Mouse (Mus musculus) frontal cortex, adult (tissue): ENCODE measurements around the gene Trip11.
A peak's percentile ranks its signal among the peaks of the same experiment; 100 is the strongest.
"Not testable (repeated sequence)": the region's sequence is repeated elsewhere in the genome, so short reads cannot be mapped to it uniquely, and the experiment has no call there.

Source experiments
- ATAC-seq: cut with Nextera tagmentation; 2 replicates; pipeline ENCODE4 v1.9.2; 2017; ENCODE audit warnings: mild to moderate bottlenecking, moderate library complexity, mixed read lengths; ENCODE audit not compliant: low TSS enrichment

Gene Trip11

DNA sequence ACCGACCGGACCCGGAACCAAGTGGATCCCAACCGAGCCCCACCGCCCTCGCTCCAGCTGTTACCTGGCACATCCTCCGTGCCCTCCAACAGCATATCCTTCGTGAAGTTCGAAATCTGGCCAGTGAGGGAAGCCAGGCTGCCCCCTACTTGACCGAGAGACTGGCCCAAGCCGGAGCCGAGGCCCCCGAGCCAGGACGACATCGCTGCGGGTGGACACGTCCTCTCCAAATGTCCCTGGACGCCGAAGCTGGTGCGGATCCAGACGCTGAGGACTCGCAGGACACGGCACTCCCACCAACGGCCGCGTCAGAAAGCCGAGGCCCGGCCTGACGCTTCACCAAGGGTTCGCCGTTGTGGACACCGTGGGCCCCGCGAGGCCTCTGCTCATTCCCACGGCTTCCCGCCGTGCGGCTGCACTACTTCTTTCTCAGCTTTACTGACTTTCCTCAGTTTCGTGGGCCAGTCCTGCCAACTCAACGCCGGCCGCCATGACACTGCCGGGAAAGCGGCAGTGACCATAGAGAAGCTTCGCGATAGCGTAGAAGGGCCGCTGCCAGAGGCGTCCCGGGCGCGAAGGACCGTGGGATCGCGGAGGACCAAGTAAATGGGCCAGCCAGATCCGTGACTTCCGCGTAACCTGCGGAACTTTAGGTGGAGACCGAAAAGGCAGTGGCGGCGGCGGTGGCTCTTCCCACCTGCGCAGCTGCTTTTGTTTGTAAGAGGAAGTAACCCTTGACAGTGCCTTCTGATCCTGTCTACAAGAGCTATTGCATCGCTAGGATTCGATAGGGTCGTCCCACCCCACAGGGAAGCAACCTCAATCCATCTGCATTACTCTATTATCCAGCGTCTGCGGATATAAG, at the start of gene Trip11:
TSS of gene Trip11 (minus strand) at position 642 of the 865 bp plus-strand sequence.
- ATAC-seq, result peak; percentile 95

- ATAC-seq, result not testable (repeated sequence)
These were observed 46.1 kb upstream of the Trip11 start for GRCm38 (mm10) chr12:101958960-101959780.

GRCm38 (mm10) chr12:101958556-101958955, 45.5 kb upstream of the Trip11 start:
- no peak for ATAC-seq

- ATAC-seq, result peak; percentile 94
These were observed 45.0 kb upstream of the Trip11 start, which contains the start of gene Atxn3 for GRCm38 (mm10) chr12:101957942-101958544. Atxn3 (minus strand) TSS chr12:101958246.

DNA sequence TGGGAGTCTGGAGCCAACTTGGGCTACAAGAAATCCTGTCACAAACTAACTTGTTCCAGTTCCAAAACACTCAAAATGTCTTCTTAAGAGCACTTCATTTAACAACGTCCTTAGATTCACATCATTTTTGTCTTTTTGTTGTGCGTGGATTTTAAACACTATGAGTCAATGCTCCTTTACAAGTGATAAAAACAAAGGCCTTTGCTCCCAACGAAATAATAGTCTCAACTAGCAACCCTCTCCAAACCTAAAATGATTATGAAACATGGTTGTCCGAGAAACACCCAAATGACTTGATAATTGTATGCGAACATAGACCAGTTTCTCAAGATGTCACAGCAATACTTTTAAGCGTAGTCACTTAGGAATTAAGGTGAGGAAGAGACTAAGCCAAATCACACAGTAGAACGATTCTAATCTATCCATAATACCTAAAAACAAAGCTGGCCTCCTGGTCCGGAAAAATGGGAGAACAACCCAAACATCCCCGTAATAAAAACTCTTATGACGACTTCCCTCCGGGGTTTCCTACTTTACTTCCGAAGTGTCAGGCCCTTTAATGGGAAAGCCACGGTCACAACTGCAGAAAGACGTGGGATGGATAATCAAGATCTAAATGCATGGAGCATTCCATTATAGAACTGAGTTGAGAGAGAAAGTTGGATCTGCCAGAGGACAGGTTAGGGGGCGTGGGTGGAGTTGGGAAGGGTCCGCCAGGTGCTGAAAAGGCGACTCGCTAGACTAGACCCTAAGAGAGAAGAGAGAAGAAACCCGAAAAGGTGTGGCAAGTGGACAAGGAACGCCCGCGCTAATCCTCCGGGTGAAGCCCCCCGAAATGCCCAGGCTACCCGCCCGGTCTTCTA, 44.2 kb upstream of the Trip11 start:
- peak; percentile 38; the same call in 1 of the 2 replicates for ATAC-seq

GRCm38 (mm10) chr12:101955821-101956220, 42.8 kb upstream of the Trip11 start:
- ATAC-seq, result not testable (repeated sequence)

DNA sequence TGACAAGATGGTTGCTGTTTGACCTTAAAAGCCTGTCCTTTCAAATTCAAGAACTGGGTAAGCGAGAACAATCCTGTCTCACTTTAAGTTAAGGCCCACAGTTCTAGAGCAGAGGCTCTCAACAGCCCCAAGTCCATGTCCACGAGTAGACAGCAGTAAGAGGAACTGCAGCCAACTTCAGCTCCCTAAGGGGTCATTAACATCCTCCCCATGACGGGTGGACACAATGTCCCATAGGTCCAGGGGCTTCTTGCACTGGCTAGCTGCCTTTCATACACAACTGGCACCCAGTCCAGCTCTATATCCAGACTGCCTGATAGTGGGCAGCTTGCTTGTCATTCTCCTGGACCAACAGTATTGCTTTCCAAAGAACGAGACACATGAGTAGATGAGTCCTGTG, 35.7 kb upstream of the Trip11 start:
- no peak for ATAC-seq

DNA sequence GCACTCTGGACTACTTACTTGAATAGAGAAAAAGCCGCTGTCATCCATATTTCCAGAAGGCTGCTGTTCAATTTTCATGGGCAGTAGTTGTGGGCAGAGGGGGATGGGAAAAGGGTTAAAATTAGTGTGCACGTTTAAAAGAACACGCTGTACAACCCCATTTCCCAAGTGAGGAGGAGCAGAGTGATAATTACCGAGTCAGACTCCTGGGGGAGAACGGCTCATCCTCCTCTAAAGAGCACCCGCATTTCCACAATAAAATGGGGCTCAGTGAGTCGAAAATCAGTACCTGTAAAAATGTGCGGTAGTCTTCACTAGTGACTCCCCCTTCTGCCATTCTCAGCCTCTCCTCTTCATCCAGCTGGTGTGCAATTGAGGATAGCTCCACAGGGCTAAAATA, 34.9 kb upstream of the Trip11 start:
- ATAC-seq, result peak; percentile 83

DNA sequence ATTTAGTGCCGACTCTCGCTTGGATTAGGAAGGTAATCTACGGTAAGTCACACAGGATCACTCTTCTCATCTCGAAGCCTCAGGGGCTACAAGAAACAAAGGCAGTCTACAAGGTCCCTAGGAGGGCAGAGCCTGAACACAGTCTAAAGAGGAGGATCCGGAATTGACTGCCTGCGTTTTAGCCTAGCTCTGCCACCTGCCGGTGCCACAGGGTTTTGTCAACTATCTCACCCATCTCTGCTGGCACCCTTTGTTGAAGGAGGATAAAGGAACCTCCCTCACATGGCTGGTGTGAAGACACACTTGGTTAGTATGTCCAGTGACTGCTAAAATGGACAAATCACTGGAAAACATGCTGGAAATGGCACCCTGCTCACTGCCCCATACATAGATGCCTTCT, 24.5 kb upstream of the Trip11 start:
- peak; percentile 31; the same call in 1 of the 2 replicates for ATAC-seq

GRCm38 (mm10) chr12:101935223-101935622, 22.2 kb upstream of the Trip11 start:
- peak; percentile 85 for ATAC-seq

GRCm38 (mm10) chr12:101928423-101928822, 15.4 kb upstream of the Trip11 start:
- peak; percentile 52; the same call in 1 of the 2 replicates for ATAC-seq

DNA sequence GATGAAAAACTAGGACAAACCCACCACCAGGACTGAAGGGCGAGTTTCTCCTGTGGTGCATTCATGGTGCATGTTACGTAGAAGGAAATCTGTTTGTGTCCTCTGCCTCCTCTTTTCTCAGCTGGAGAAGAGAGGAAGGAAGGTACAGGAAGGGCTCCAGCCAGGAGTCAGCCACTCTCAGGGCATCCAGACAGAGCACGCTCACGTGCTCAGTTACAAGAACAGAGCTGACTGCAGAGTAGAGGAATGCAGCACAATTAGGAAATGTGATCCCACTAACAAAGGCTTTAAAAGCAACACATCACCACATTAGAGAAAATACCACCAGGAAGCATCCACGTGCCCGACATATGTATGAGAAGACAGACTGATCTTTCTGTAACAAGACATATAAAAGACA, 9.2 kb upstream of the Trip11 start:
- no peak for ATAC-seq

- ATAC-seq, result no peak
These were observed 6.8 kb upstream of the Trip11 start for GRCm38 (mm10) chr12:101919847-101920246.

GRCm38 (mm10) chr12:101917165-101917564, 4.1 kb upstream of the Trip11 start:
- no peak for ATAC-seq

- no peak for ATAC-seq
These were observed 1.7 kb downstream of the Trip11 start for GRCm38 (mm10) chr12:101911346-101911745.

DNA sequence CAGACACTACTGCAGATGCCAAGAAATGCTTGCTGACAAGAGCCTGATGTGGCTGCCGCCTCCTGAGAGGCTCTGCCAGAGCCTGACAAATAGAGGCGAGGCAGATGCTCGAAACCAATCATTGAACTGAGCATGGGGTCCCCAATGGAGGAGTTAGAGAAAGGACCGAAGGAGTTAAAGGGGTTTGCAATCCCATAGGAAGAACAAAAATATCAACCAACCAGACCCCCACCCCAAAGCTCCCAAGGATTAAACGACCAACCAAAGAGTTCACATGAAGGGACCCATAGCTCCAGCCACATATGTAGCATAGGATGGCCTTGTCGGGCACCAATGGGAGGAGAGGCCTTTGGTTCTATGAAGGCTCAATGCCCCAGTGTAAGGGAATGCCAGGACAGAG, 2.7 kb downstream of the Trip11 start:
- no peak for ATAC-seq

GRCm38 (mm10) chr12:101905817-101906216, 7.2 kb downstream of the Trip11 start:
- ATAC-seq, result no peak

DNA sequence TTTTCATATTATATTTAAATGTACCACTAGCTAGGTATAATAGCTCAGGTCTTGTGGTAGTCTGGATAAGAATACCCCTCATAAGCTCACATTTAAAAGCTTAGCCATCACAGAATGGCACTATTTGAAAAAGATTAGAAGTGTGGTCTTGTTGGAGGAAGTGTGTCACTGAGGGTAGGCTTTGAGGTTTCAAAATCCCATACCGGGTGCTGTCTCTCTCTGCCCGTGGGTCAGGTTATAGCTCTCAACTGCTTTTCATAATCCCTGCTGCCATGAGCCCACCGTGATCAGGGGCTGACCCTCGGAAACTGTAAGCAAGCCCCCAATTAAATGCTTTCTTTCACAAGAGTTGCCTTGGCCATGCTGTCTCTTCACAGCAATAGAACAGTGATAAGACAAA, 8.2 kb downstream of the Trip11 start:
- ATAC-seq, result no peak

DNA sequence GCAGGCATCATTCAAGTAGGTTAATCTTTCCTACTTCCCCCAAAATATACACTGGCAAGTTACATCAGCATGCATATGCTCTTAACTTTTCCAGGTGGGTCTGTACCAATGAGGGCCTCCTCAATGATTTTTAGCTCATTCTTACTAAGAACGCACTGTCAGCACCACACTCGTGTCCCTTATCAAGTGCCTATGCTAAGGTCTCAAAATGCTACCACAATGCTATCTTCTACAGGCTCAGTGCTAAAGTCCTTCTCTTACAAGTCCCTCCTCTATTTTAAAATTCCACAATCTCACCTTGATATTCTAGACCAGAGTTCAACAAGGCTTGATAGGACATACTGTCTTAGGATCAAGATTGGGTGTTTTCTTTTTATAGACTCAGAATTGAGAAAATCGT, 8.9 kb downstream of the Trip11 start:
- no peak for ATAC-seq

DNA sequence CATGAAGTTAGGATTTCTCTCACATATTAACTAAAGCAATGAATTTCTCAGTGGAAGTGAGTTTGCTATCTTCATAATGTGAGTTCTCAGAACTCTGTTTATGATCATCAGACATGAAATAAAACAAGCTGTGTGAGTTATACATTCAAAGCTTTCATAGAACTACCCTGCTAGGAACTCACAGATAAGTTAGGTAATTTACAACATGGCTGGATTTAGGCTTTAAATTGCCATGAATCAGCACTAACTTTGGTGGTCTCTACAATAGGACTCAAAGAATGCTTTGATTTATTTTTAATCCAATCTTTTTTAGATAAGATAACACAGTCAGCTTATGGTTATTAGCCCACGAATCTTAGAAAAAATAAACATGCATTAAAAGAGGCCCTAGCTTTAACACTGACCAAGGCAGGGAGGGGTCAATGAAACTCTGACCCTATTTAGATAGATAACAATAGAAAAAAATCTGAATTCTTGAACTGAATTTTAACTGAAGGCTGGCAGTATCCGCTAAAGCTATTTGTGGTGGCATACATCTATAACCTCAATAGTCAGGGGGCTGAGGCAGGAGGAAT, 13.3 kb downstream of the Trip11 start:
- ATAC-seq, result no peak

DNA sequence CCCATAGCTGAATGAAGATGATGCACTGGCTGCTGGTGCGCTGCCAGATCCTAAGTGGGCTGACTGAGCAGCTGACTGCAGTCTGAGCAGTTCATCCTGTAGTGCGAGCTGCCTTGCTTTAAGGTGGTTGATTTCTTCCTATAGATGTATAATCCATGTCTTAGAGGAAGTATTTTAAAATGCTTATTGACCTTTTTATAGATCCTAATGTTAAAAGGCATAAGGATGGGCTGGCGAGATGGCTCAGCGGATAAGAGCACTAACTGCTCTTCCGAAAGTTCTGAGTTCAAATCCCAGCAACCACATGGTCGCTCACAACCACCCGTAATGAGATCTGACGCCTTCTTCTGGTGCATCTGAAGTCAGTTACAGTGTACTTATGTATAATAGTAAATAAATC, 14.1 kb downstream of the Trip11 start:
- no peak for ATAC-seq
